Mouse (Mus musculus): ENCODE results near the gene Traf5.
A peak's percentile ranks its signal among the peaks of the same experiment; 100 is the strongest.

The Traf5 gene

DNA sequence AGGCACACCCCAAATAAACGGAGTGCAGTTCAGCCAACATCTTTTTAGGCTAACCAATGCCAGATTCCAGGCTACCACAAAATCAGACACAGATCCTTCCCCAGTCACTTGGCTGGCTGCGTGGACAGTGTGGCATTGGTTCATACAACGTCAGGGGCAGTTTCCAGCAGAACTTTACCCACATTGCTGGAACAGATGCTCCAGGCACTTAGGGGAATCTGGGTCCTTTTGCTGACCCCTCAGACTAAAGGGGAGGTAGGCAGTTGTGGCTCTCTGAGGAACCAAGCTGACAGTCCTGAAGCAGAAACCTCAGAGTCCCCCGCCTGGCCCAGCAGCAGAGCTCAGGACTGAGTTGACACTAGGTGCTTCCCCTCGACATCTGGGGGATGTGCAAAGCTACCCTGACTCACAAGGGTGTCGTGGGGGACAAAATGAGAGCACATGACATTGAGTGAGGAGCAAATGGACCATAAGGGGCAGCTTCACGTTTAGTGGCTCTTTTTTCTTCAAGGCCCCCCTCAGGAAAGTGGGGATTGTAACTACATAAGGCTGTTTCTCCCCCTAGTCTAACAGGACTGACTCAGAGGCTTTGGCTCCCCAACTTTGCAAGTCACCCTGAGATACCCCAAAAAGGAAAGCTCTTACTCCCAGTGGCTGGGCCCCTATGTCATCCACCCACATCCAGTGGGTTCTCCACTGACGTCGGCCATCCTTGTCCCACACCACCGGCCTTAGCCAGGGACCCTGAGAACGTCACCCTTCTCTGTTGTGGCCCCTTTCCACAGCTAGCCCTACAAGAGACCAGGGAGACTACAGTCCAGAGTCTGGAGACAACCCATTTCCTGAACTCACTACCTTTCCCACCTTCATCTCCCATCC, 1.4 kb downstream of the Traf5 start:
- DNase-seq, result no peak

GRCm38 (mm10) chr1:192090281-192090680, 2.1 kb downstream of the Traf5 start:
- DNase-seq, result no peak

- no peak for DNase-seq
Observed at GRCm38 (mm10) chr1:192089208-192090166, 2.9 kb downstream of the Traf5 start.

DNA sequence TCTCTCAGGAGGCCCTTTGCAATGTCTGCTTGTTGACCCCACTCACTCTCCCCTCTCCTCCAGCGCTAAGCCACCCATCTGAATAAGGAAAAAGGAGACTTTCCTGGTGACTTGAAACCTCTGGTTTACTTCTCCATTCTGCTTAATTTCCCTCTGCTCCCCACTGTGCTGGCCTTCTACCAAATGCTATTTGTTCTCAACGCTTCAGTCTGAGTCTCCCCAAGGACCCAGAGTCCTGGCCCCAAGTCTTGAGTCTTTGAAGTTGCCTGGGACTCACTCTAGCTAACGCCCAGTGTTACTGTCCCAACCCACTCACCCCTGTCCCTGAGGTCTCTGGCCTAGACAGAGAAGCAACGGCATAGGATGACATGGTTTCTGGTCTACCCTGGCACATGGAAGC, 4.3 kb downstream of the Traf5 start:
- no peak for DNase-seq

DNA sequence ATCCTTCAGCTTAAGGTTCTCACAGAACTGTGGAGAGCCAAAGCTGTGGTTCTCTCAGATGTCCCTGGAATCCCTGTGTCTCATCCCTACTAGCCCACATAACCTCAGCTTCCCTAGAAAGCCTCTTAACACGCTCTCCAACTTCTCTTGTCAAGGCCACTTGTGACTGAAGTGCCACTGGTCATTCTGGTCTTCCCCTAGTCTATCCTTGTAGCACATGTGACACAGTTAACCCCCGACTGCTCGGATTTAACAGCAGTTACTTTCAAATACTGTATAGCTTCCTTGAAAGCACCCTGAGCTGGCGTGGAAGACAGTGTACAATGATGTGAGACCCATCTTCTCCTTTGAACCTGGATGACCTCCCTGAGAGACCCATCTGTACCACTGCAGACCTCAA, 5.3 kb downstream of the Traf5 start:
- no peak for DNase-seq

- no peak for DNase-seq
Observed at GRCm38 (mm10) chr1:192086279-192087037, 5.9 kb downstream of the Traf5 start.

- DNase-seq, result no peak
Observed at GRCm38 (mm10) chr1:192085218-192085617, 7.1 kb downstream of the Traf5 start.

GRCm38 (mm10) chr1:192082646-192083045, 9.7 kb downstream of the Traf5 start:
- no peak for DNase-seq

GRCm38 (mm10) chr1:192081129-192081528, 11.2 kb downstream of the Traf5 start:
- no peak for DNase-seq

- no peak for DNase-seq
Observed at GRCm38 (mm10) chr1:192079121-192079520, 13.2 kb downstream of the Traf5 start.

DNA sequence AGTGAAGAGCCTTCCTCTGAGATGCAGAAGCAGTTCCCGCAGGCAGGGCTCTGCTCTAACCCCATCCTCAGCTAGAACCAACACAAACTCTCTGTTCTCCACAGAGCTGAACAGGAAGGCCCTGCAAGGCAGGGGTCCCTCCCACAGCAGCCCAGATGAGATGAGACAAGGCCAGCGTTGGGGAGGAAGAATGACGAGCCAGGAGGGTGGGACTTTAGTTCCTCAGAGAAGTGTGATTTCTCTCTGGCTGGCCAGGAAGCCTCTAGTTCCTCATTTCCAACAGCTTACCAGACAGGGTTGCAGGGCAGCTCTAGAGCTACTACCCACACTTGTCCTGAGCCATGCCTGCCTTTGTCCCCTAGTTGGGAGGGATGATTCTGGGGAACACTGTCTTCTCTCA, 14.0 kb downstream of the Traf5 start:
- DNase-seq, result peak; percentile 67

- peak; percentile 85 for DNase-seq
Observed at GRCm38 (mm10) chr1:192076796-192077535, 15.4 kb downstream of the Traf5 start.

DNA sequence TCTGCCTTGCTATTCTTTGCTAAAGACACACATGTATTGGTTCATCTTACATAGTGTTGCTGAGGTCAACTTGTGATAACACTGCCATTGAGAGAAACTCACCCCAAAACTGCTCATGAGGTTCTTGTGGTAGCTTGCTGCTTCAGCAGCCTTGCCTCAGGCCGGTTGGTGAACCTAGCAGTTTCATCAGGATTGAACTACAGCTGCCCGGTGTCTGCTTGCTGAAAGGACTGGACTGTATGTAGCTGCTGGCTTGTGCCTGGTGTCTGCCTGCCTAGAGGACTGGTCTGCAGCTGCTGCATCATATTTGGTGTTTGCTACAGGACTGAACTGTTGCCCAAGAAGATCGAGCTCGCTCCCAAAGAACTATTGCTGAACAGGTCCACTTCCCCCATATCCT, 16.3 kb downstream of the Traf5 start:
- no peak for DNase-seq

DNA sequence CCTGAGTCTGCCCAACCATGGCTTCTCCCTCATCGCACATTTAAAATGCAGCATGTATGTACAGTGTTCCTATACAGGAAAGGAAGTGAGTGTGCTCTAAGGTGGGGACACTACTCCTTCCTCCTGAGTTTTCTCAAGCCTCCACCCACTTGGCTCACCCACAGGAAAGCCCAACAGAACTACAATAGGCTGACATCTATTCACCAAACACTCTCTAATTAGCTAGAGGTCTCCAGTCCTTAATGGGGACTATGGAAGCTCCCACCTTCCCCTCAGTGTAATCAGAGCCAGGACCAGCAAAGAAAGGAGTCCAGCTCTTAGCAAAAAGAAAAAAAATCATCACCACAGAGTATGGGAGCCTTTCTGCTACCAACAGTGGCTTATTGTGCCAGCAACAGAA, 17.5 kb downstream of the Traf5 start:
- no peak for DNase-seq

- DNase-seq, result no peak
Observed at GRCm38 (mm10) chr1:192072426-192072825, 19.9 kb downstream of the Traf5 start.

DNA sequence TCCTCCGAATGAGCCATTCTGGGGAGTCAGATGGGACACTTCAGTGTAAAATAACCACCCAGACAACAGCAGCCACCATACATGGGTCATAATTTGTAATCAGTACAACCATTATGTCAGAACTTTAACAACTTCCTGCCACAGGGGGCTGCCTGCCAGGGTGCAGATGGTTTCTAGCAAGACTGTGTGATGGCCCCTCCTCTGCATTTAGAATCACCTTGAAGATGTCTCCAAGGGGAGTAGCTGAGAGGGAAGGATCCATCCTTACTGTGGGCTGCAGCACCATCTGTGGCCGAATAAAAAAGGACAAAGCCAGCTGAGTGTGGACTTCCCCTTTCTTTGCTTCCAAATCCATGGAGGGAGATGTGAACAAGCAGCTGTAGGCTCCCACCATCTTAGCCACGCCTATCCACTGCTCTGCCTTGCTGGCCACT, 21.7 kb downstream of the Traf5 start:
- DNase-seq, result no peak

GRCm38 (mm10) chr1:192069971-192070591, 22.3 kb downstream of the Traf5 start:
- peak; percentile 75 for DNase-seq

- DNase-seq, result no peak
Observed at GRCm38 (mm10) chr1:192068188-192068587, 24.2 kb downstream of the Traf5 start.

DNA sequence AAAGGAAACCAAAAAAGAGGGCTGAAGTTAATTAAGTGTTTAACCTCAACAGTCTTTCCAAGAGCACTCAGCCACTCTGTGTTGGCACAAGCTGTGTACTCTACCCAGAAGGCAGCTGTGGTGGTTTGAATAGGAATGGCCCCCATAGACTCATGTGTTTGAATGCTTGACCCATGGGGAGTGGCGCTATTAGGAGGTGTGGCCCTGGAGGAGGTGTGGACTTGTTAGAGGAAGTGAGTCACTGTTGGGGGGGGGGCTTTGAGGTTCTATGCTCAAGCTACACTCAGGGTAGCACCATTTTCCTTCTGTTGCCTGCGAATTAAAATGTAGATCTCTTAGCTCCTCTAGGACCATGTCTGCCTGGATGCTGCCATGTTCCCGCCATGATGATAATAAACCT, 25.4 kb downstream of the Traf5 start:
- DNase-seq, result no peak

GRCm38 (mm10) chr1:192063209-192063946, 29.0 kb downstream of the Traf5 start:
- no peak for DNase-seq

DNA sequence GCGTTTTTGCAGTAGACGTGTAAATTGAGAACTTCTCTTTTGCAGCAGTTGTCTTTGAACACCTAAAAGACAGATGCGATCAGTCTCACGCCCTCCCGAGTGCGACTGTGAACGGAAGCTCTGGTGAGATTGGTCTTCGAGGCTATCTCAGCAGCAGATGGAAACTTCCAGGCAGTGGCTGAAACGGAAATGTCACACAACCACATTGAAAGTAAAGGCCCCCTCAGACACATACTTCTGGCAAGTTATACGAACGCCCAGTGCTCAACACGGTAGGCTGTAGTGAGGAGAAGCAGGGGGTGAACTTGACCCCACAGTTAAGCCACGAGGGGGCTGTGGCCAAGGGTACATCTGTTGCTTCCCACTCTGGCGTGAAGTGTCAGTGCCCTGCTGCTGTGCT, 29.7 kb downstream of the Traf5 start:
- DNase-seq, result no peak
